Mouse (Mus musculus): ENCODE results near the gene Sema3d. TPM values are rescaled to one million over a fixed set of nuclear protein-coding genes. Genes with fewer than 3 reads are reported as not detected.
A peak's percentile ranks its signal among the peaks of the same experiment; 100 is the strongest.

Gene Sema3d
- total RNA-seq (2012; rRNA removed) = 0.37 and 0.76 TPM in 2 replicates

DNA sequence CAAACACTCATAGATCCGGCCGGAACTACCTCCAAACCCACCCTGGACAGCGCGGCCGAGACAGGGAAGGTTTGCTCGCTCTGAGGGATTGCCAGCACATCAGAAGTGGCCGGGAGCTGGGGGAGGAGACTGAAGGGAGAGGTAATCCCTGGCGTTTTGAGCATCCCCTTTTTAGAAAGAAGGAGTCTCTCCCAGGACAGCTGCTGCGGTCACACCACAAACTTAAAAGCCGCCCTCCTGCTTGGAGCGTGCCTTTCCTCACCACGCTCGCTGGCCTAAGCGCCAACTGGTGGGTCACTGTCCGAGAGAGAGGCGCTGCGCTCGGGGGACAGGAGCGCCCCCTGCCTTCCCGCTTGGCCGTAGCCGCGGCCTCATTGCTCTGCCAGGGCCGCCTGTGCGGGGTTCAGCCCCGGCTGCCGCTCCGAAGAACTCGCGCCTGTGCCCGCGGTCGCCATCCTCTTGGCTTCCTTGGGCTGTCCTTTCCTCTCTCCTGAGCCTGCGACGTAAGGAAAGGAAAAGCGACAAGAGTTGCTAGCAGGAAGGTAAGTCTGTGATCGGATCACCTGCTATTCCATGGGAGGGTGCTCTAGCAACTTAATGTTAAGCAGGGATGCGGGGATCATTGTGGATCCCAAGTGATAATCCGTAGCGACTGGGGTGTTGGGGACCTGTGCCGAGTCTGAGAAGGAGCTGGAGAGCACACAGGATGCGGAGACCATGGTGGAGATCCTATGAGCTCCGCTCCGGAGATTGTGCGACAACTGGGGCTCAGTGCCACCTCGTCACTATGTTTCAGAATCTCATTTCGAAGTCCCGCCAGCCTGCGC, at the start of gene Sema3d:
Gene Sema3d (plus strand): TSS at position 253 of the 827 bp plus-strand sequence.
- in situ Hi-C loops (cut with MboI; ENCODE audit: low sequenced_read_pairs in 2 of 2, unreplicated experiment in 2 of 2) = no loop called here
- Histone ChIP-seq H3K9me3 (ENCODE audit: control insufficient read depth, insufficient read depth, low read depth, low read length) (no peaks in the 10 kb centered on the region), H3K4me3 (ENCODE audit: insufficient read depth in 1 of 2, low read depth in 1 of 2, low read length in 2 of 2, poor library complexity in 1 of 2, severe bottlenecking in 1 of 2) (peak within 1 kb of the TSS; percentile 42 to 74), H3K9ac (ENCODE audit: insufficient read depth, low read depth, low read length, poor library complexity, severe bottlenecking) (peak within 1 kb of the TSS; percentile 51), H3K4me1 (ENCODE audit: control insufficient read depth in 2 of 2, insufficient read depth in 2 of 2, low read length in 2 of 2, poor library complexity in 1 of 2) (no peaks in the 10 kb centered on the region), H3K36me3 (ENCODE audit: control insufficient read depth, insufficient read depth, low read length, poor library complexity, severe bottlenecking) (no peaks in the 10 kb centered on the region), H3K27ac (ENCODE audit: insufficient read depth, low read depth, low read length, poor library complexity, severe bottlenecking) (no peak within 1 kb of the TSS)
- DNase-seq (ENCODE audit: low read depth, low spot score) = peak; percentile 29
- TF ChIP-seq CHD2 (IDR thresholded peaks at IDR 0.05; ENCODE audit: low read depth, low read length) = no peak
- TF ChIP-seq MAFK (IDR thresholded peaks at IDR 0.05; ENCODE audit: insufficient read depth, low read depth, low read length) = no peak

DNA sequence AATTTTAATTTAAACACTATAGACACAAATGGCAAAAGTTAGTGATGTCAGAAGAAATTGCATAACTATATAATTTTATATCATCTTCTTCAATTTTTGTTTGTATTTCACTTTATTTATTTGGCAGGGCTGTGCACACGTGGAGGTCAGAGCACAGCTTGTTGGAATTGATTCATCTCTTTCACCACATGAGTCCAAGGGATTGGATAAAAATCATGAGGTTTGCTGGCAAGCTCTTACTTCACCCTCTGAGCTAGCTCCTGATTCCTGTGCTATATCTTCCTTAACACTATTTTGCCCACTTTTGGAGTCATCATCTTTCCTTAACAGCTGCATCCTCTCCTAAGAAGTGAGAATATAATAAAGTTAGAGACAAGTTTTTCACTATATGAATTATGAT, 5.9 kb upstream of the Sema3d start:
- H3K36me3 ChIP-seq (ENCODE audit: control insufficient read depth, insufficient read depth, low read length, poor library complexity, severe bottlenecking) = no peaks in the 10 kb centered on the region
- DNase-seq (ENCODE audit: low read depth, low spot score) = no peak
- H3K9me3 ChIP-seq (ENCODE audit: control insufficient read depth, insufficient read depth, low read depth, low read length) = no peaks in the 10 kb centered on the region
- in situ Hi-C loops (cut with MboI; ENCODE audit: low sequenced_read_pairs in 2 of 2, unreplicated experiment in 2 of 2) = no loop called here
- TF ChIP-seq CHD2 (IDR thresholded peaks at IDR 0.05; ENCODE audit: low read depth, low read length) = no peak
- TF ChIP-seq ZNF384 (IDR thresholded peaks at IDR 0.05; ENCODE audit: low read depth, low read length) = no peak
- TF ChIP-seq ZC3H11A (IDR thresholded peaks at IDR 0.05; ENCODE audit: borderline replicate concordance, low read depth, low read length) = no peak
- no peak for TF ChIP-seq MAFK (IDR thresholded peaks at IDR 0.05; ENCODE audit: insufficient read depth, low read depth, low read length)
- H3K4me1 ChIP-seq (ENCODE audit: control insufficient read depth in 2 of 2, insufficient read depth in 2 of 2, low read length in 2 of 2, poor library complexity in 1 of 2) = no peaks in the 10 kb centered on the region
- H3K27ac ChIP-seq (ENCODE audit: insufficient read depth, low read depth, low read length, poor library complexity, severe bottlenecking) = no peak overlapping the region
- no peak overlapping the region for H3K9ac ChIP-seq (ENCODE audit: insufficient read depth, low read depth, low read length, poor library complexity, severe bottlenecking)
- no peak overlapping the region for H3K4me3 ChIP-seq (ENCODE audit: insufficient read depth in 1 of 2, low read depth in 1 of 2, low read length in 2 of 2, poor library complexity in 1 of 2, severe bottlenecking in 1 of 2)

DNA sequence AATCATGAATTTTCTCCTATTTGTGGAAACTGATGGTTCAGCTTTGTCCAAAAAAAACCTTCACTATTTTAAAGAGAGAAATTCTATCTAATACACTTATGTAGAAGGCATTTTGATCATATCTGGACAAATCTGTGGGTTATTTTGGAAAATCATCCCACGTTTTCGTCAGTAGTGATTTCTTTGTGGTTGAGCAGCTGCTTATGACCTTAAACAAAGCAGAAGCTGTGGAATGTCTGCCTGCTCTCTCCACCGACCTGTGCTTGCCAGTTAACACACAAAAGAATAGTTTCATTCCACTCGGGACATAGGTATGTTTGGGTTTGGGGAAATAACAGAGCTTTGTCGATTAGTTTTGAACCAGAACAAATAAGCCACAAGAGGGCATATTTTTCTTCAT, 4.3 kb upstream of the Sema3d start:
- no peak overlapping the region for H3K4me3 ChIP-seq (ENCODE audit: insufficient read depth in 1 of 2, low read depth in 1 of 2, low read length in 2 of 2, poor library complexity in 1 of 2, severe bottlenecking in 1 of 2)
- no peaks in the 10 kb centered on the region for H3K36me3 ChIP-seq (ENCODE audit: control insufficient read depth, insufficient read depth, low read length, poor library complexity, severe bottlenecking)
- in situ Hi-C loops (cut with MboI; ENCODE audit: low sequenced_read_pairs in 2 of 2, unreplicated experiment in 2 of 2) = no loop called here
- H3K9ac ChIP-seq (ENCODE audit: insufficient read depth, low read depth, low read length, poor library complexity, severe bottlenecking) = no peak overlapping the region
- TF ChIP-seq MAFK (IDR thresholded peaks at IDR 0.05; ENCODE audit: insufficient read depth, low read depth, low read length) = no peak
- no peak for TF ChIP-seq ZC3H11A (IDR thresholded peaks at IDR 0.05; ENCODE audit: borderline replicate concordance, low read depth, low read length)
- TF ChIP-seq HCFC1 (IDR thresholded peaks at IDR 0.05; ENCODE audit: borderline replicate concordance, insufficient read depth, low read length) = no peak
- no peak for TF ChIP-seq CHD2 (IDR thresholded peaks at IDR 0.05; ENCODE audit: low read depth, low read length)
- no peak overlapping the region for H3K27ac ChIP-seq (ENCODE audit: insufficient read depth, low read depth, low read length, poor library complexity, severe bottlenecking)
- H3K4me1 ChIP-seq (ENCODE audit: control insufficient read depth in 2 of 2, insufficient read depth in 2 of 2, low read length in 2 of 2, poor library complexity in 1 of 2) = no peaks in the 10 kb centered on the region
- H3K9me3 ChIP-seq (ENCODE audit: control insufficient read depth, insufficient read depth, low read depth, low read length) = no peaks in the 10 kb centered on the region
- DNase-seq (ENCODE audit: low read depth, low spot score) = no peak

DNA sequence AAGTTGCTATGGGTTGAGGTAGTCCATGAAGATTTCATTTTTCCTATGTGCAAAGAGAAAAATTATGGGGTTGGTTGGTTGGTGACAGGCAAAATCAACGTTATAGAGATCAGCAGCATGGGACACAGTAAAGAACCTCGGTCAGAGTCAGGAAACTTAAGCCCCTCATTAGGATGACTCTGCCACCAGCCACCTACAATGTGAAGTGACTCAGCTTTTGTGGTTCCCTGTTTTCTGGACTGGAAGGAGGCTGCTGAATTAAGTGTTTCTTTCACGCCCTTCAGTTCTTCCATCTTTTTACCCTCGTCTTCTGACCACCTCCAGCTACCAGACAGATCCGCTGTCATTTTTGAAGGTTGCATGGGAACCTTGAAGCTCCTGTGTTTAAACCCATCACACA, 1.2 kb upstream of the Sema3d start:
- TF ChIP-seq CHD2 (IDR thresholded peaks at IDR 0.05; ENCODE audit: low read depth, low read length) (no peak), MAFK (IDR thresholded peaks at IDR 0.05; ENCODE audit: insufficient read depth, low read depth, low read length) (no peak), HCFC1 (IDR thresholded peaks at IDR 0.05; ENCODE audit: borderline replicate concordance, insufficient read depth, low read length) (no peak), ZNF384 (IDR thresholded peaks at IDR 0.05; ENCODE audit: low read depth, low read length) (no peak)
- Histone ChIP-seq H3K9ac (ENCODE audit: insufficient read depth, low read depth, low read length, poor library complexity, severe bottlenecking) (no peak overlapping the region), H3K27ac (ENCODE audit: insufficient read depth, low read depth, low read length, poor library complexity, severe bottlenecking) (no peak overlapping the region), H3K36me3 (ENCODE audit: control insufficient read depth, insufficient read depth, low read length, poor library complexity, severe bottlenecking) (no peaks in the 10 kb centered on the region), H3K4me1 (ENCODE audit: control insufficient read depth in 2 of 2, insufficient read depth in 2 of 2, low read length in 2 of 2, poor library complexity in 1 of 2) (no peaks in the 10 kb centered on the region), H3K9me3 (ENCODE audit: control insufficient read depth, insufficient read depth, low read depth, low read length) (no peaks in the 10 kb centered on the region), H3K4me3 (ENCODE audit: insufficient read depth in 1 of 2, low read depth in 1 of 2, low read length in 2 of 2, poor library complexity in 1 of 2, severe bottlenecking in 1 of 2) (no peak overlapping the region)
- in situ Hi-C loops (cut with MboI; ENCODE audit: low sequenced_read_pairs in 2 of 2, unreplicated experiment in 2 of 2) = no loop called here
- no peak for DNase-seq (ENCODE audit: low read depth, low spot score)

DNA sequence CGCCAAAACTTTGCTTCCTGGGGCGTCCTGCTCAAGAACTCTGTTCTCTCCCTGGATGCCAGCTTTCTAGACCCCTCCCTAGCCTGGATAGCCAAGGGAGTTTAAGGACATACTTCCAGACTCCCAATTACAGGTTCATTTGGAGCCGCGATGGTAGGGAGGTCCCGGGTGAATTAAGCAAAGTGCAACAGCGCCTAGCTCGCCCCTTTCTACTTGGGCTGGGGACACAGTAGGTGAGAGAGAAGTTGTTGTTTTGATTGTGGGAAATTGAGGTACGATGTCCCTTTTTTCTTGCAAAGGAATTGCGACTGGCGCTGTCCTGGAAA, 738 bp downstream of the Sema3d start:
- no peak for TF ChIP-seq HCFC1 (IDR thresholded peaks at IDR 0.05; ENCODE audit: borderline replicate concordance, insufficient read depth, low read length)
- TF ChIP-seq ZC3H11A (IDR thresholded peaks at IDR 0.05; ENCODE audit: borderline replicate concordance, low read depth, low read length) = no peak
- TF ChIP-seq ZNF384 (IDR thresholded peaks at IDR 0.05; ENCODE audit: low read depth, low read length) = no peak
- TF ChIP-seq CHD2 (IDR thresholded peaks at IDR 0.05; ENCODE audit: low read depth, low read length) = no peak
- no peak for TF ChIP-seq MAFK (IDR thresholded peaks at IDR 0.05; ENCODE audit: insufficient read depth, low read depth, low read length)
- H3K9ac ChIP-seq (ENCODE audit: insufficient read depth, low read depth, low read length, poor library complexity, severe bottlenecking) = no peak overlapping the region
- H3K4me3 ChIP-seq (ENCODE audit: insufficient read depth in 1 of 2, low read depth in 1 of 2, low read length in 2 of 2, poor library complexity in 1 of 2, severe bottlenecking in 1 of 2) = peak overlapping the region; percentile 42 to 74
- H3K4me1 ChIP-seq (ENCODE audit: control insufficient read depth in 2 of 2, insufficient read depth in 2 of 2, low read length in 2 of 2, poor library complexity in 1 of 2) = no peaks in the 10 kb centered on the region
- in situ Hi-C loops (cut with MboI; ENCODE audit: low sequenced_read_pairs in 2 of 2, unreplicated experiment in 2 of 2) = no loop called here
- no peak overlapping the region for H3K27ac ChIP-seq (ENCODE audit: insufficient read depth, low read depth, low read length, poor library complexity, severe bottlenecking)
- DNase-seq (ENCODE audit: low read depth, low spot score) = no peak
- H3K36me3 ChIP-seq (ENCODE audit: control insufficient read depth, insufficient read depth, low read length, poor library complexity, severe bottlenecking) = no peaks in the 10 kb centered on the region
- no peaks in the 10 kb centered on the region for H3K9me3 ChIP-seq (ENCODE audit: control insufficient read depth, insufficient read depth, low read depth, low read length)

Data from ES-E14 (cell line).